8 mouse cellular contexts compared by ENCODE assay signal in genomic region chr3:32509496-32510374, GRCm38 (mm10). TPM values are rescaled to one million over a fixed set of nuclear protein-coding genes. Genes with fewer than 3 reads are reported as not detected.
DNase-seq lines count a peak whose midpoint lies in the region; ATAC-seq and TF ChIP-seq lines count a peak whose summit lies in the region.

Zfp639 (plus strand) TSS chr3:32510259.

- H3K9me3 ChIP-seq in lung, embryonic 14.5 days (ENCODE audit: low read depth, low read length), result no peaks in the 10 kb centered on the region
- no peaks in the 10 kb centered on the region for H3K9me3 ChIP-seq in forebrain, embryonic 16.5 days (ENCODE audit: control insufficient read depth, low read length)
- no peaks in the 10 kb centered on the region for H3K9me3 ChIP-seq in hindbrain, embryonic 13.5 days
- H3K9me3 ChIP-seq in liver, embryonic 15.5 days (replicated peaks), result no peaks in the 10 kb centered on the region
- H3K9me3 ChIP-seq in stomach, postnatal 0 days (ENCODE audit: control insufficient read depth, low read length), result no peaks in the 10 kb centered on the region

- H3K27me3 ChIP-seq in lung, embryonic 14.5 days (ENCODE audit: insufficient read depth, low read length), result no peaks in the 10 kb centered on the region
- no peaks in the 10 kb centered on the region for H3K27me3 ChIP-seq in forebrain, embryonic 16.5 days (replicated peaks; ENCODE audit: control insufficient read depth, insufficient read depth, low read length)
- no peaks in the 10 kb centered on the region for H3K27me3 ChIP-seq in hindbrain, embryonic 13.5 days
- no peaks in the 10 kb centered on the region for H3K27me3 ChIP-seq in liver, embryonic 15.5 days
- no peaks in the 10 kb centered on the region for H3K27me3 ChIP-seq in stomach, postnatal 0 days (ENCODE audit: control insufficient read depth, insufficient read depth, low read length)

- H3K4me2 ChIP-seq in lung, embryonic 14.5 days, result peak within 1 kb of the TSS; percentile 71
- peak within 1 kb of the TSS; percentile 90 for H3K4me2 ChIP-seq in forebrain, embryonic 16.5 days (ENCODE audit: low read length)
- H3K4me2 ChIP-seq in hindbrain, embryonic 13.5 days, result peak within 1 kb of the TSS; percentile 78
- peak within 1 kb of the TSS; percentile 95 for H3K4me2 ChIP-seq in liver, embryonic 15.5 days
- H3K4me2 ChIP-seq in stomach, postnatal 0 days (replicated peaks; ENCODE audit: low read depth), result peak within 1 kb of the TSS; percentile 72

- no peak; the same call in 1 of the 2 replicates for ATAC-seq in lung, embryonic 14.5 days (ENCODE audit: insufficient read depth)
- no peak for ATAC-seq in forebrain, embryonic 16.5 days
- no peak; the same call in 1 of the 2 replicates for ATAC-seq in hindbrain, embryonic 13.5 days (ENCODE audit: low FRiP score)
- ATAC-seq in liver, embryonic 15.5 days (ENCODE audit: insufficient read depth), result peak; percentile 44
- ATAC-seq in stomach, postnatal 0 days (ENCODE audit: low FRiP score, low TSS enrichment), result no peak

- H3K4me1 ChIP-seq in lung, embryonic 14.5 days (ENCODE audit: insufficient read depth), result no peaks in the 10 kb centered on the region
- H3K4me1 ChIP-seq in forebrain, embryonic 16.5 days (replicated peaks; ENCODE audit: control insufficient read depth, insufficient read depth, low read length), result peaks cover 25% of the 10 kb centered on the region
- peaks cover 30% of the 10 kb centered on the region for H3K4me1 ChIP-seq in hindbrain, embryonic 13.5 days (replicated peaks)
- H3K4me1 ChIP-seq in liver, embryonic 15.5 days (replicated peaks), result peaks cover 56% of the 10 kb centered on the region
- H3K4me1 ChIP-seq in stomach, postnatal 0 days (replicated peaks; ENCODE audit: control insufficient read depth, insufficient read depth), result no peaks in the 10 kb centered on the region

- peak within 1 kb of the TSS; percentile 78 for H3K27ac ChIP-seq in lung, embryonic 14.5 days (ENCODE audit: low read depth)
- peak within 1 kb of the TSS; percentile 58 for H3K27ac ChIP-seq in forebrain, embryonic 16.5 days (ENCODE audit: low read length)
- H3K27ac ChIP-seq in hindbrain, embryonic 13.5 days, result peak within 1 kb of the TSS; percentile 85
- peak within 1 kb of the TSS; percentile 92 for H3K27ac ChIP-seq in liver, embryonic 15.5 days (replicated peaks)
- peak within 1 kb of the TSS; percentile 93 for H3K27ac ChIP-seq in stomach, postnatal 0 days (replicated peaks)

- DNase-seq in lung, embryonic 14.5 days, result peak; percentile 40
- DNase-seq in lung, postnatal 14 days, result no peak
- no peak for DNase-seq in adrenal gland, postnatal 10 days
- DNase-seq in stomach, postnatal 0 days (ENCODE audit: low spot score), result no peak
- DNase-seq in spleen, postnatal 4 days (ENCODE audit: low spot score in 2 of 2), result no peak

- no peak for TF ChIP-seq CTCF in lung, embryonic 14.5 days (IDR thresholded peaks at IDR 0.05; ENCODE audit: low read depth)
- no peak for TF ChIP-seq CTCF in stomach, postnatal 0 days (IDR thresholded peaks at IDR 0.05; ENCODE audit: low read depth)

- no peak for TF ChIP-seq EP300 in stomach, postnatal 0 days (optimal IDR thresholded peaks at IDR 0.05)

- H3K9ac ChIP-seq in lung, embryonic 14.5 days, result peak within 1 kb of the TSS; percentile 95
- peak within 1 kb of the TSS; percentile 98 for H3K9ac ChIP-seq in forebrain, embryonic 16.5 days (replicated peaks; ENCODE audit: low read depth, low read length)
- H3K9ac ChIP-seq in hindbrain, embryonic 13.5 days, result peak within 1 kb of the TSS; percentile 94
- peak within 1 kb of the TSS; percentile 78 for H3K9ac ChIP-seq in liver, embryonic 15.5 days
- peak within 1 kb of the TSS; percentile 94 for H3K9ac ChIP-seq in stomach, postnatal 0 days (ENCODE audit: low read length)

- H3K4me3 ChIP-seq in lung, embryonic 14.5 days (ENCODE audit: low read depth, low read length), result peak within 1 kb of the TSS; percentile 84
- H3K4me3 ChIP-seq in forebrain, embryonic 16.5 days (replicated peaks; ENCODE audit: low read length), result peak within 1 kb of the TSS; percentile 93
- peak within 1 kb of the TSS; percentile 94 for H3K4me3 ChIP-seq in hindbrain, embryonic 13.5 days
- H3K4me3 ChIP-seq in liver, embryonic 15.5 days (replicated peaks), result peak within 1 kb of the TSS; percentile 81
- H3K4me3 ChIP-seq in stomach, postnatal 0 days (ENCODE audit: low read depth, low read length), result peak within 1 kb of the TSS; percentile 90

- H3K36me3 ChIP-seq in lung, embryonic 14.5 days (ENCODE audit: insufficient read depth), result peaks cover 14% of the 10 kb centered on the region
- no peaks in the 10 kb centered on the region for H3K36me3 ChIP-seq in forebrain, embryonic 16.5 days (ENCODE audit: control insufficient read depth, insufficient read depth)
- peaks cover 3% of the 10 kb centered on the region for H3K36me3 ChIP-seq in hindbrain, embryonic 13.5 days
- H3K36me3 ChIP-seq in liver, embryonic 15.5 days (replicated peaks), result peaks cover 6% of the 10 kb centered on the region
- no peaks in the 10 kb centered on the region for H3K36me3 ChIP-seq in stomach, postnatal 0 days (ENCODE audit: control insufficient read depth, insufficient read depth, low read length)

- WGBS in lung, embryonic 14.5 days, result 4% methylated on average over 24 of the region's 24 CpGs
- WGBS in forebrain, embryonic 16.5 days, result 8% methylated on average over 24 of the region's 24 CpGs
- 6% methylated on average over 24 of the region's 24 CpGs for WGBS in hindbrain, embryonic 13.5 days
- whole genome bisulfite sequencing in liver, embryonic 15.5 days (ENCODE audit: insufficient replicate concordance), result 13% methylated on average over 24 of the region's 24 CpGs
- 7% methylated on average over 24 of the region's 24 CpGs for WGBS in stomach, postnatal 0 days

RNA-seq across cellular contexts. Expression of gene Zfp639, which starts in this region (rescaled TPM):
- 43.0 and 47.0 TPM in 2 replicates for polyA plus RNA-seq in lung, embryonic 14.5 days (2014; fragmentation: Nextera tagmentation; extraction: Ambion mirVana)
- total RNA-seq in adrenal gland, postnatal 10 days (2021), result 10 to 100 TPM; 35.2 to 40.1 TPM
- 38.8 and 39.8 TPM in 2 replicates for polyA plus RNA-seq in forebrain, embryonic 16.5 days (2015; fragmentation: Nextera tagmentation; extraction: Ambion mirVana)
- polyA plus RNA-seq in hindbrain, embryonic 13.5 days (2015; fragmentation: Nextera tagmentation; extraction: Ambion mirVana), result 37.4 and 37.6 TPM in 2 replicates
- polyA plus RNA-seq in liver, embryonic 15.5 days (2015; fragmentation: Nextera tagmentation; extraction: Ambion mirVana), result 14.7 and 15.1 TPM in 2 replicates
- 23.7 and 23.9 TPM in 2 replicates for polyA plus RNA-seq in stomach, postnatal 0 days (2015; fragmentation: Nextera tagmentation; extraction: Ambion mirVana)
